Mouse (Mus musculus): ENCODE measurements around the gene Ergic1.

DNA sequence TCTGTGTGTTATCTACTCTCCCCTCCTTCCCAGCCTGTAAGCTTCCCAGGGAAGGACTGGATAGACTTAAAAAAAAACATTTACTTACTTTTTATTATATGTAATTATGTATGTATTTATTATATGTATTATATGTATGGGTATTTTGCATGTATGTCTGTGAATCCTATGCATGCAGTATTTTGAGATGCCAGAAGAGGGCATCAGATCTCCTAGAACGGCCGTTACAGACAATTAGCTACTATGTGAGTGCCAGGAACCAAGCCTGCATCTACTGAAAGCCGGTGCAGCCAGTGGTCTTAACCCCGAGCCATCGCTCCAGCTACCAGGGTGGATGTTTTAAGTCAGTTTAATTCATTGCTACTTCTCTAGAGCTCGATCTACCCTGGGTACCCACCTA, 120.0 kb downstream of the Ergic1 start:
- TF ChIP-seq POLR2A (IDR thresholded peaks at IDR 0.05; ENCODE audit: low read depth, low read length) (no peak), CTCF (IDR thresholded peaks at IDR 0.05; ENCODE audit: extremely low read depth, insufficient read length, insufficient replicate concordance, low read depth, low read length) (no peak)
